Mouse (Mus musculus) lung, postnatal 0 days (tissue): Measurements from ENCODE around the gene Ppil4. TPM values are rescaled to one million over a fixed set of nuclear protein-coding genes. Genes with fewer than 3 reads are reported as not detected.

Experiments
- ATAC-seq: fragments of 200-750 bp; cut with Nextera tagmentation; 2 replicates; pipeline ENCODE4 v1.8.0; 2017; ENCODE audit warnings: moderate library complexity
- DNase-seq: peaks from one replicate; pipeline ENCODE4 v3.0.0-alpha.2; 2016; ENCODE audit warnings: low spot score
- H3K27ac ChIP-seq: fragments of 300-500 bp; sonication (generic); 2 replicates; pipeline ENCODE4 v1.5.1; 2014; ENCODE audit warnings: antibody characterized with exemption, mild to moderate bottlenecking, low read length, mixed read lengths
- H3K27me3 ChIP-seq: fragments of 300-500 bp; sonication (generic); replicated peaks from 2 replicates; pipeline ENCODE4 v1.6.1; 2014; ENCODE audit warnings: low read length, mixed read lengths; ENCODE audit not compliant: insufficient read depth
- H3K36me3 ChIP-seq: fragments of 300-500 bp; sonication (generic); 2 replicates; pipeline ENCODE4 v1.6.1; 2014; ENCODE audit warnings: low read length, mixed read lengths; ENCODE audit not compliant: insufficient read depth
- H3K4me1 ChIP-seq: fragments of 300-500 bp; sonication (generic); 2 replicates; pipeline ENCODE4 v1.6.1; 2014; ENCODE audit warnings: antibody characterized with exemption, low read depth, low read length, mixed read lengths; ENCODE audit not compliant: insufficient read depth
- H3K4me2 ChIP-seq: fragments of 300-500 bp; sonication (generic); replicated peaks from 2 replicates; pipeline ENCODE4 v1.6.1; 2014; ENCODE audit warnings: low read depth, mild to moderate bottlenecking, low read length, moderate library complexity, mixed read lengths
- H3K4me3 ChIP-seq: fragments of 300-500 bp; sonication (generic); 2 replicates; pipeline ENCODE4 v1.5.1; 2014; ENCODE audit warnings: low read depth, low read length
- H3K9ac ChIP-seq: fragments of 300-500 bp; sonication (generic); replicated peaks from 2 replicates; pipeline ENCODE4 v1.6.1; 2014; ENCODE audit warnings: low read depth, mild to moderate bottlenecking
- H3K9me3 ChIP-seq: fragments of 300-500 bp; sonication (generic); 2 replicates; pipeline ENCODE4 v1.6.1; 2016; ENCODE audit warnings: low read length, mixed read lengths
- CTCF ChIP-seq: IDR thresholded peaks from 2 replicates; pipeline ENCODE4 v1.5.1; 2016; ENCODE audit warnings: antibody characterized with exemption, mild to moderate bottlenecking
- EP300 ChIP-seq: IDR thresholded peaks from 2 replicates; pipeline ENCODE4 v1.6.1; 2016; ENCODE audit warnings: antibody characterized with exemption, mild to moderate bottlenecking, control low read depth
- WGBS: fragments of 180-500 bp; shearing (Covaris S2); extraction: QIAGEN DNeasy Blood & Tissue Kit; methylation state at CpG from one replicate; pipeline ENCODE4 v1.1.7; 2014; 5-methylcytosine and 5-hydroxymethylcytosine counted together
- polyA plus RNA-seq: library from polyadenylated mRNA; unstranded; fragments of >200 nt; fragmentation: Nextera tagmentation; extraction: Ambion mirVana; gene quantifications from 2 replicates; pipeline ENCODE4 v1.2.1, GENCODE M21; 2015

Gene Ppil4
- polyA plus RNA-seq, 1 experiment from 2014 or later, result 30.6 TPM

DNA sequence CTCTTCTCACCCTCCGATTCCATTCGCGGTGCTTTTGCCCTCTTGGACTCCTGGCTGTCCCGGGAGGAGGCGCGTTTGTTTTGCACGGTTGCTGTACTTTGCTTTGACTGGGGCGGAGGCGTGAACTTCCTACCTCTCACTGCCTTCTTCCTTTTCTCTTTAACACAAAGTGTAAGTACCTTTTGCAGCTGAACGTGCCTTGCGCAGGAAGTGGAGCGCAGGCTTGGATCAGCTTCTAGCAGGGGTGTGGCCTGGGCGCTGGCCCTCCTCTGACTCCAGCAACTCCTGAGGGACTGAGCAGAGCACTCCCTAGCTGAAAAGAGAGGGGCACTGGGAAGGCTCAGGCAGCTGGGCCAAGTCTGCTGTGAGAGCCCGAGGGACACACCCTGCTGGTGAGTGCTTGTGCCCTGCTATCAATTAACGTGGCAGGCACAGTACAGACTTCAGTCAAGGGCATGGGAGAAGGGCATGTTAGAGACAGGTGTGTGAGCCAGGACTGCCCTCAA, 39.5 kb downstream of the Ppil4 start, which contains the start of gene Zc3h12d:
Zc3h12d (plus strand) TSS at position 300 of the 506 bp plus-strand sequence.
- ATAC-seq, result peak; percentile 85
- H3K4me2 ChIP-seq, result peak within 1 kb of the TSS; percentile 56
- H3K27ac ChIP-seq, result no peak within 1 kb of the TSS
- H3K9me3 ChIP-seq, result no peaks in the 10 kb centered on the region
- peak within 1 kb of the TSS; percentile 17; the same call in 1 of the 2 replicates for H3K4me3 ChIP-seq
- H3K36me3 ChIP-seq, result no peaks in the 10 kb centered on the region
- peak; percentile 74 for DNase-seq
- 4% methylated on average over 15 of the region's 15 CpGs for WGBS
- H3K27me3 ChIP-seq, result no peaks in the 10 kb centered on the region
- H3K9ac ChIP-seq, result no peak within 1 kb of the TSS
- peaks cover 3% of the 10 kb centered on the region; the same call in 1 of the 2 replicates for H3K4me1 ChIP-seq
- TF ChIP-seq CTCF (no peak), EP300 (no peak)

DNA sequence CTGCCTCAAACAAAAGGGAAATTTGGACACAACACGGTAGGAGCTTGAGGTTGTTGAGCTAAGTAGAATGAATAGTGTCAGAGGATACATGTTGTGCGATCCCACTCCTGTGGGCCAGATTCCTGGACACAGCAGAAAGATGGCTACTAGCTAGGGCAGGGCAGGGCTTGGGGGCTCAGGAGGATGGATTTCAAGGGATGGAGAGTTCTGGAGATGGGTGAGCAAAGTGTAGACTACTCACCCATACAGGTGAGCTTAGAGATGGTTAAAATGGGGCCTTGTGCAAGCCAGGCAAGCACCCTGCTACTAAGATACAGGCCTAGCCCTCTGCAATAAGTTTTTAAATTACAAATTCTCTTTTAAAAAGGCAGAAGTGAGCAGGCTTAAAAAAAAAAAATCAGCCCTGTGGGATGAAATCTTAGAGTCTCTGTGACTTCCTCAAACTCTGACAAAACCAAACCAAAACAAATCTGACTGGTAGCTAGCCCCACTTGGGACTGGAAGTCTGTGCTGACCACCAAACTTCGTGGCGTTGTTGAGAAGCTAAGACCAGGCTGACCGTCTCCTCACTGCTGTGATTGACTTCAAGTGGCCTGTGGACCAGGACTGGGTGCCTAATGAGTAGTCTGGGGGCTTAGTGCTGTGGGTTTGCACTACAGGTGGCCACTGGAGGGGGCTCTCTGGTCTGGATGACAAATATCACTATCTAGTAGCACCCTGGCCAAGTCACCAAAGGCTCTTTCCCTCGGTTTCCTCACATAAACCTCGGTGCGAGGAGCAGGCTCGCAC, 40.9 kb downstream of the Ppil4 start:
- 78% methylated on average over 9 of the region's 9 CpGs for WGBS
- Histone ChIP-seq H3K36me3 (no peaks in the 10 kb centered on the region), H3K4me2 (no peak overlapping the region), H3K27ac (no peak overlapping the region), H3K27me3 (no peaks in the 10 kb centered on the region), H3K9ac (no peak overlapping the region), H3K9me3 (no peaks in the 10 kb centered on the region), H3K4me1 (peaks cover 3% of the 10 kb centered on the region; the same call in 1 of the 2 replicates), H3K4me3 (no peak overlapping the region)
- TF ChIP-seq EP300, result no peak
- no peak for TF ChIP-seq CTCF
- no peak for ATAC-seq
- peak; percentile 10 for DNase-seq

DNA sequence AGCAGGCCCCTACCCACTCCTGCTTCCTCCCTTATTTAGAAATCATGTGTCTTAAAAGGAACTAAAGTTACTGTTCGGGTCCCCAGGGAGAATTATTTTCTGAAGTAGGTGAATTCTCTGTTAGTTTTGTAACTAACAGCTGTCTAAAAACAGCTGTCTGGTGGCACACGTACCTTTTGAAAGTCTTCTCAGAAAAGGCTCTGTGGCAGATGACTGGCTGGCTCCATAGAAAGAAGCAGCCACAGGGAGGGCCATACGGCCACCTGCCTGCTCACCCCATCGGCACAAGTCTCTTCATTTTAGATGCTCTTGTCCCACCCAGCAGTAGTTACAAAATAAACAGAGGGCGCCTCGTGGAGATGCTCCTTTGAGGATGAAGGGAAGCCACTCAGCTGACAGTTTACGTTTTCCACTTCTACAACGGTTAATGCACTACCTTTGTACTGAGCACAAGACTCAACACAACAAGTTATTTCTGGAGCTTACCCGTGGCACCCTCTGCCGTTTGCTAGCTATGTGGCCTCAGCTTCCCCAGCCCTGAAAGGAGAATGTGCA, 42.1 kb downstream of the Ppil4 start:
- 57% methylated on average over 10 of the region's 10 CpGs for WGBS
- TF ChIP-seq CTCF (no peak), EP300 (no peak)
- no peak overlapping the region for H3K4me3 ChIP-seq
- ATAC-seq, result no peak
- no peak for DNase-seq
- 0 out of 2 replicates have a peak, but pooled peaks cover 3% of the 10 kb centered on the region for H3K27me3 ChIP-seq
- no peak overlapping the region for H3K9ac ChIP-seq
- peaks cover 3% of the 10 kb centered on the region; the same call in 1 of the 2 replicates for H3K4me1 ChIP-seq
- H3K27ac ChIP-seq, result no peak overlapping the region
- no peak overlapping the region for H3K4me2 ChIP-seq
- no peaks in the 10 kb centered on the region for H3K36me3 ChIP-seq
- no peaks in the 10 kb centered on the region for H3K9me3 ChIP-seq

DNA sequence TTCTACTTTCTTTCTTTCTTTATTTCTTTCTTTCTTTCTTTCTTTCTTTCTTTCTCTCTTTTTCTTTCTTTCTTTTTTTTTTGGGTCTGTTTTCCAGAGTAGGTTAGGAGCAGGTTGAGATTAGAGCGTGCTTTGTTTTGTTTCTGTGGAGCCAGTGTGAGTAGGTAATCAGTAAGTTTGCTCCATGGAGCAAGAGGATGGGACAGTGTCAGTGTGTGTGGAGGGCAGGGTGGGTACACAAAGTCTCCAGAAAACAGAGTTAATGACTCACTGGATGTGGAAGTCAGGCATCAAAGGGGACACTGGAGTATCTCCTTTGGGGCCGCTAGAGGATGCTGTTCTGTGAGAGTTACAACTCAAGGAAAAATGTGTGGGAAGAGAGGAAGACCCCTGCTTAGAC, 44.2 kb downstream of the Ppil4 start:
- WGBS, result 77% methylated on average over 2 of the region's 2 CpGs
- H3K27me3 ChIP-seq, result 0 out of 2 replicates have a peak, but pooled peaks cover 3% of the 10 kb centered on the region
- TF ChIP-seq EP300 (no peak), CTCF (peak; percentile 22)
- no peaks in the 10 kb centered on the region for H3K36me3 ChIP-seq
- no peak overlapping the region for H3K4me3 ChIP-seq
- no peak overlapping the region for H3K4me2 ChIP-seq
- ATAC-seq, result no peak
- no peaks in the 10 kb centered on the region for H3K9me3 ChIP-seq
- H3K27ac ChIP-seq, result no peak overlapping the region
- peaks cover 3% of the 10 kb centered on the region; the same call in 1 of the 2 replicates for H3K4me1 ChIP-seq
- DNase-seq, result no peak
- H3K9ac ChIP-seq, result no peak overlapping the region

DNA sequence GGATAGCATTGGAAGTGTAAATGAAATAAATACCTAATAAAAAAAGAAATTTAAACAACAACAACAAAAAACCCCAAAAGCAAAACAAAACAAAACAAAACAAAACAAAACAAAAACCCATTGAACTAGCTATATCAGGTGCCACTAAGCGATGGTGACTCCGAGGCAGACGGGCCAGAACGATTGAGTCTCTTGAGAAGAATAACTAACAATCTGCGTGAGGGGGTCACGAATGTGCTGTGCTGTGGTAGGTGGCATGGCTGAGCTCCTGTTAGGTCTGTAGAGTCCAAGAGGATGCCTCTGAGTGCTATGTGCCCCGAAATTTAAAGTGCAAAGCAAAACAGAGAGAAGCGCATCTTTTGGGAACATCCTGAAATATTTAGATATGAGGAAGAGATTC, 44.8 kb downstream of the Ppil4 start:
- Histone ChIP-seq H3K9ac (no peak overlapping the region), H3K4me2 (no peak overlapping the region), H3K9me3 (no peaks in the 10 kb centered on the region), H3K4me1 (peaks cover 4% of the 10 kb centered on the region; the same call in 1 of the 2 replicates), H3K4me3 (no peak overlapping the region), H3K27me3 (0 out of 2 replicates have a peak, but pooled peaks cover 3% of the 10 kb centered on the region), H3K36me3 (no peaks in the 10 kb centered on the region), H3K27ac (no peak overlapping the region)
- TF ChIP-seq CTCF (no peak), EP300 (no peak)
- DNase-seq (no peak), ATAC-seq (no peak)
- 90% methylated on average over 8 of the region's 8 CpGs for WGBS

DNA sequence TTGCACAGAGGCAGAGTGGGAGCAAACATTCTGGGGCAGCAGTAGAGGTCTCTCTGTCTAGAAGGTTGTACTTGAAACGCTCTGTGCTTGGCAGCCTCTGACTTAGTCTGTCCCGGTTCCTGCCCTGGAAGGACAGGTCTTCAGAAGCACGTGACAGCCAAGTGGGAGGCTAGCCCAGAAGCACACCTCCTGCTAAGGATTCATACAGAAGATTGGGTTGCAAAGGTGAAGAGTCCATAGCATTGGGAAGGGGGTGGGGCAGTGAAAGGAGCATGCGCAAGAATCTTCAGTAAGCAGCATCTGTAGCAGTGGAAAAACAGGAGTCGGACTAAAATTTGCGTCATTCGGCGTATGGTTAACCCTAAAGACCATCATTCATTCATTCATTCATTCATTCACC, 45.3 kb downstream of the Ppil4 start:
- peaks cover 4% of the 10 kb centered on the region; the same call in 1 of the 2 replicates for H3K4me1 ChIP-seq
- WGBS, result 73% methylated on average over 8 of the region's 8 CpGs
- no peaks in the 10 kb centered on the region for H3K9me3 ChIP-seq
- 0 out of 2 replicates have a peak, but pooled peaks cover 3% of the 10 kb centered on the region for H3K27me3 ChIP-seq
- no peak for ATAC-seq
- H3K27ac ChIP-seq, result no peak overlapping the region
- no peak overlapping the region for H3K4me2 ChIP-seq
- TF ChIP-seq EP300 (no peak), CTCF (no peak)
- H3K9ac ChIP-seq, result no peak overlapping the region
- no peaks in the 10 kb centered on the region for H3K36me3 ChIP-seq
- no peak for DNase-seq
- H3K4me3 ChIP-seq, result no peak overlapping the region
